Mouse (Mus musculus) lung, postnatal 0 days (tissue): Measurements from ENCODE around the gene Hoxd10. TPM values are rescaled to one million over a fixed set of nuclear protein-coding genes. Genes with fewer than 3 reads are reported as not detected.

Source experiments
- ATAC-seq: fragments of 200-750 bp; cut with Nextera tagmentation; 2 replicates; pipeline ENCODE4 v1.8.0; 2017; ENCODE audit warnings: moderate library complexity
- DNase-seq: peaks from one replicate; pipeline ENCODE4 v3.0.0-alpha.2; 2016; ENCODE audit warnings: low spot score
- H3K27ac ChIP-seq: fragments of 300-500 bp; sonication (generic); 2 replicates; pipeline ENCODE4 v1.5.1; 2014; ENCODE audit warnings: antibody characterized with exemption, mild to moderate bottlenecking, low read length, mixed read lengths
- H3K27me3 ChIP-seq: fragments of 300-500 bp; sonication (generic); replicated peaks from 2 replicates; pipeline ENCODE4 v1.6.1; 2014; ENCODE audit warnings: low read length, mixed read lengths; ENCODE audit not compliant: insufficient read depth
- H3K36me3 ChIP-seq: fragments of 300-500 bp; sonication (generic); 2 replicates; pipeline ENCODE4 v1.6.1; 2014; ENCODE audit warnings: low read length, mixed read lengths; ENCODE audit not compliant: insufficient read depth
- H3K4me1 ChIP-seq: fragments of 300-500 bp; sonication (generic); 2 replicates; pipeline ENCODE4 v1.6.1; 2014; ENCODE audit warnings: antibody characterized with exemption, low read depth, low read length, mixed read lengths; ENCODE audit not compliant: insufficient read depth
- H3K4me2 ChIP-seq: fragments of 300-500 bp; sonication (generic); replicated peaks from 2 replicates; pipeline ENCODE4 v1.6.1; 2014; ENCODE audit warnings: low read depth, mild to moderate bottlenecking, low read length, moderate library complexity, mixed read lengths
- H3K4me3 ChIP-seq: fragments of 300-500 bp; sonication (generic); 2 replicates; pipeline ENCODE4 v1.5.1; 2014; ENCODE audit warnings: low read depth, low read length
- H3K9ac ChIP-seq: fragments of 300-500 bp; sonication (generic); replicated peaks from 2 replicates; pipeline ENCODE4 v1.6.1; 2014; ENCODE audit warnings: low read depth, mild to moderate bottlenecking
- H3K9me3 ChIP-seq: fragments of 300-500 bp; sonication (generic); 2 replicates; pipeline ENCODE4 v1.6.1; 2016; ENCODE audit warnings: low read length, mixed read lengths
- CTCF ChIP-seq: IDR thresholded peaks from 2 replicates; pipeline ENCODE4 v1.5.1; 2016; ENCODE audit warnings: antibody characterized with exemption, mild to moderate bottlenecking
- EP300 ChIP-seq: IDR thresholded peaks from 2 replicates; pipeline ENCODE4 v1.6.1; 2016; ENCODE audit warnings: antibody characterized with exemption, mild to moderate bottlenecking, control low read depth
- WGBS: fragments of 180-500 bp; shearing (Covaris S2); extraction: QIAGEN DNeasy Blood & Tissue Kit; methylation state at CpG from one replicate; pipeline ENCODE4 v1.1.7; 2014; 5-methylcytosine and 5-hydroxymethylcytosine counted together
- polyA plus RNA-seq: library from polyadenylated mRNA; unstranded; fragments of >200 nt; fragmentation: Nextera tagmentation; extraction: Ambion mirVana; gene quantifications from 2 replicates; pipeline ENCODE4 v1.2.1, GENCODE M21; 2015

Gene Hoxd10
- polyA plus RNA-seq, 1 experiment from 2014 or later: 0.20 TPM

- Histone ChIP-seq H3K9me3 (no peaks in the 10 kb centered on the region), H3K9ac (no peak overlapping the region), H3K27ac (no peak overlapping the region), H3K4me3 (no peak overlapping the region), H3K4me2 (no peak overlapping the region), H3K4me1 (no peaks in the 10 kb centered on the region), H3K36me3 (no peaks in the 10 kb centered on the region), H3K27me3 (peaks cover 81% of the 10 kb centered on the region)
- DNase-seq: no peak
- WGBS: 19% methylated on average over 2 of the region's 2 CpGs
- no peak for TF ChIP-seq CTCF
- no peak for ATAC-seq
Measured at GRCm38 (mm10) chr2:74720384-74720783, 28.7 kb downstream of the Hoxd10 start.

GRCm38 (mm10) chr2:74720955-74721491, 29.3 kb downstream of the Hoxd10 start:
- Histone ChIP-seq H3K9me3 (no peaks in the 10 kb centered on the region), H3K27me3 (peaks cover 81% of the 10 kb centered on the region), H3K36me3 (no peaks in the 10 kb centered on the region), H3K4me1 (no peaks in the 10 kb centered on the region), H3K9ac (no peak overlapping the region), H3K4me2 (no peak overlapping the region), H3K4me3 (no peak overlapping the region), H3K27ac (no peak overlapping the region)
- WGBS: 13% methylated on average over 5 of the region's 5 CpGs
- no peak for ATAC-seq
- TF ChIP-seq CTCF (no peak), EP300 (no peak)
- DNase-seq: no peak

DNA sequence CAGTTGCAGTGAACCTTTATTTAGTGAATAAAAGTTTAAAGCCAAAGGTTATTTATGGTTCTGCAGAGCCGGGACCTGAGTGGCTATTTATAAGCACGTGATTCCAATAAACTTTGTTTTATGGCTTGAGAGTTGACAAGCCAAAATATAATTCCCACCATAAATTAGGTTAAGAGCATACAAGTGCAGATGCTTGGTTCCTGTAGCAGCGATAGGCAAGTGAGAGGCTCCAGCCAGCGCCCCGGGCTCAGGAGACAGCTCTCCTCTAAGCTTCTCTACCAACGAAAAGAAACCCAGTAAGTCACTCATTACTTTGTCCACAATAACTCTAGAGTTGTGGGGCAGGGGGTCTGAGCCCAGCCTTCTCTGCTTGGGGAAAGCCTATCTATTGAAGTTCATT, 30.2 kb downstream of the Hoxd10 start:
- no peak overlapping the region for H3K4me3 ChIP-seq
- peaks cover 85% of the 10 kb centered on the region for H3K27me3 ChIP-seq
- no peak overlapping the region for H3K9ac ChIP-seq
- ATAC-seq: no peak
- no peak overlapping the region for H3K4me2 ChIP-seq
- H3K27ac ChIP-seq: no peak overlapping the region
- no peaks in the 10 kb centered on the region for H3K36me3 ChIP-seq
- no peaks in the 10 kb centered on the region for H3K9me3 ChIP-seq
- 13% methylated on average over 6 of the region's 6 CpGs for WGBS
- no peaks in the 10 kb centered on the region for H3K4me1 ChIP-seq
- no peak for DNase-seq
- TF ChIP-seq EP300 (no peak), CTCF (no peak)

GRCm38 (mm10) chr2:74722949-74723348, 31.2 kb downstream of the Hoxd10 start:
- 15% methylated on average over 8 of the region's 8 CpGs for WGBS
- no peaks in the 10 kb centered on the region for H3K9me3 ChIP-seq
- ATAC-seq: no peak
- no peak overlapping the region for H3K4me3 ChIP-seq
- H3K4me2 ChIP-seq: no peak overlapping the region
- no peak for TF ChIP-seq CTCF
- no peak for TF ChIP-seq EP300
- no peak overlapping the region for H3K9ac ChIP-seq
- no peak for DNase-seq
- no peaks in the 10 kb centered on the region for H3K36me3 ChIP-seq
- H3K4me1 ChIP-seq: 0 out of 2 replicates have a peak, but pooled peaks cover 3% of the 10 kb centered on the region
- H3K27me3 ChIP-seq: peaks cover 87% of the 10 kb centered on the region
- no peak overlapping the region for H3K27ac ChIP-seq

DNA sequence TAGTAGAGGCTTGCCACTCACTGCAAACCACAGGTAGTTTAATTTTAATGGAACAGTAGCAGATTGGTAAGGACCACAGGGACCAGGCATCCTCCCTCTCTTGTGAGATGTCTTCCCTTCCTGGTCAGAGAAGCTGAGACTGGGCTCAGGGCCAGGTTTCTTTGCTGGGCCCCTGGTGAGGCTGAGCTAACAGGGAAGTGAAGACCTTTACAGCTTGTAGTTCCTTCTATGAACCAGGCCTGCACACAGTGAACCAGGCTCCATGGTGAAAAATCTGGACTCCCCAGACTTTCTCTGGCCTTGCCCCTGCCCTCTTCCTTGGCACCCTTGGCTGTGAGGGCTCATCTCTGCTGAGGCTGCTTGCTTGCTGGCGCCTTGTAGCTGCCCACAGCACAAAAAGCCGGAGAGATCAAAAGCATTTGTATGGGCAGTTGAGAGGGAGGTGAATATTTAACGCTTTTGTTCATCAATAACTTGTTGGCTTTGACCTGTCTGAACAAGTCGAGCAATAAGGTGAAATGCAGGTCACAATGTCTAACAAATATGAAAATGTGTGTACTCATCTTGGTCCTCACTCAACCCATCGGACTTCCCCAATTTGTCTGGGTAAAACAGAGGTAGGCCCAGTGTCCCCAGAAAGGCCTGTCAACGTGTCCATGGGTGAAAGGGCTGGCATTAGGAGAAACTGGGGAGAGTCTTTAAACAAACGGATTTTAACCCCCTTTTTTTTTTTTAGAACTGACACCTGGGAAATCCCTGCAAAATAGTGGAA, 32.7 kb downstream of the Hoxd10 start:
- Histone ChIP-seq H3K9me3 (no peaks in the 10 kb centered on the region), H3K27me3 (peaks cover 92% of the 10 kb centered on the region), H3K4me1 (0 out of 2 replicates have a peak, but pooled peaks cover 3% of the 10 kb centered on the region), H3K36me3 (no peaks in the 10 kb centered on the region), H3K4me3 (no peak overlapping the region), H3K9ac (no peak overlapping the region), H3K27ac (no peak overlapping the region), H3K4me2 (no peak overlapping the region)
- ATAC-seq (no peak), DNase-seq (no peak)
- WGBS: 24% methylated on average over 7 of the region's 7 CpGs
- no peak for TF ChIP-seq EP300
- TF ChIP-seq CTCF: no peak

- no peak for DNase-seq
- 10% methylated on average over 17 of the region's 17 CpGs for WGBS
- H3K4me3 ChIP-seq: no peak overlapping the region
- 0 out of 2 replicates have a peak, but pooled peaks cover 3% of the 10 kb centered on the region for H3K4me1 ChIP-seq
- H3K4me2 ChIP-seq: no peak overlapping the region
- peaks cover 90% of the 10 kb centered on the region for H3K27me3 ChIP-seq
- H3K27ac ChIP-seq: no peak overlapping the region
- TF ChIP-seq EP300 (no peak), CTCF (no peak)
- H3K9me3 ChIP-seq: no peaks in the 10 kb centered on the region
- ATAC-seq: no peak
- H3K9ac ChIP-seq: no peak overlapping the region
- H3K36me3 ChIP-seq: no peaks in the 10 kb centered on the region
Measured at GRCm38 (mm10) chr2:74725171-74725570, 33.4 kb downstream of the Hoxd10 start.
